Mouse (Mus musculus): ENCODE results near the gene Ndufa4.
A peak's percentile ranks its signal among the peaks of the same experiment; 100 is the strongest.
"Not testable (repeated sequence)": the region's sequence is repeated elsewhere in the genome, so short reads cannot be mapped to it uniquely, and the experiment has no call there.

Gene Ndufa4

DNA sequence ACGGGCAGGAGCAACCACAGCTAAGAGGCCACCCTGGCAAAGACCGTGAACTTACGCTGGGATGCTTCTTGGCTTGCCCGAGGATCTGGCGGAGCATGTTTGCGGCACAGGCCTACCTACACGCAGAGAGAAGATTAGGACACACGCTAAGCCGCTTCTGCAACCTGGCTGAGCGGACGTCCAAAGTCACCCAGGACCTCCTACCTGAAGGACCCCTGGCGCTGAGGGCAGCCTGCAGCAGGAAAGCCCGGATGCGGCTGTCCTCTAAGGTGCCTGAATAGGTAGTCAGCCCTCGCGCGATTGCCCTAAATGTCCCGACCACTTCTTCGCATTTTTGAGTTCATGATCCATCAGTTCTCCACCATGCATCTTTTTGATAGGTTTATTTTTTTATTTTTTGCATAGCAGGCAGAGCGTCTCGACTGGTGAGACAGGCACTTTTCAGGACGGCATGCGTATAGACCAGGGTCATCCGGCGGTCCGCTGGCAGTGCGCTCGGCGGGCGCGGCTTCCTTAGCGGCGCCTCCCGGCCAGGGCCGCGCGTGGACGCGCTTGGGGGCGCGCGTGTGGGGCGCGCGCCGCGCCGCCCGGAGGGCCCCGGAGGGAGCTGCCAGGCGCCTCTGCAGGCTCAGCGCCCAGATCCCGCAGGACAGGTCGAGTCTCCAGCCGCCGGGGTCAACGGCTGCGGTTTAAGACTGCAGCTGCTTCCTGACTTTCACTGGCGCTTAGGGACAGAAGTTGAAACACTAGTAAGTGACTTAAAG lies at the start of gene Ndufa4, which contains the start of gene Phf14:
Ndufa4 (minus strand) TSS at position 229 of the 764 bp plus-strand sequence.
Phf14 (plus strand) TSS at position 541 of the 764 bp plus-strand sequence.
- DNase-seq: peak; percentile 95 to 96

GRCm38 (mm10) chr6:11948100-11948499 lies 40.8 kb upstream of the Ndufa4 start:
- no peak for DNase-seq

DNA sequence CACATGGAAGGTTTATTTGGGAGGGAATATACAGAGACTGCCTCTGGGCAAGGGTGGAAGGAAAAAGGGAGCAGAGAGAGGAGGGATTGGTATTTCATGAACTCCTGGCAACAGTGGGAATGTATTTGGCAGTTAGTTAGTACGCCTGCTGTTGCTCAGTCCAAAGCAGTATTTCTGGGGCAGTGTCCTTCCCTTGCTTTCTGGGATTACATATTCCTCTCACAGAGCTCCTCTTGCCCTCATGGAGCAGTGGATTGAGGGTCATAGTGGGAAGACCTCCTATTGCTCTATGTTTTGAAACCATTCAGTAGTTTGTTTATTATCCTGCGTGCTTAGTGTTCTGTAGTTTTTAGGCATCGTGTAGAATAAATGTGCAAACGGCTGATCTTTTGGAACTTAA lies 34.8 kb upstream of the Ndufa4 start:
- DNase-seq: peak in 1 of 2 experiments; percentile 15

GRCm38 (mm10) chr6:11940895-11941294 lies 33.6 kb upstream of the Ndufa4 start:
- DNase-seq: no peak

DNA sequence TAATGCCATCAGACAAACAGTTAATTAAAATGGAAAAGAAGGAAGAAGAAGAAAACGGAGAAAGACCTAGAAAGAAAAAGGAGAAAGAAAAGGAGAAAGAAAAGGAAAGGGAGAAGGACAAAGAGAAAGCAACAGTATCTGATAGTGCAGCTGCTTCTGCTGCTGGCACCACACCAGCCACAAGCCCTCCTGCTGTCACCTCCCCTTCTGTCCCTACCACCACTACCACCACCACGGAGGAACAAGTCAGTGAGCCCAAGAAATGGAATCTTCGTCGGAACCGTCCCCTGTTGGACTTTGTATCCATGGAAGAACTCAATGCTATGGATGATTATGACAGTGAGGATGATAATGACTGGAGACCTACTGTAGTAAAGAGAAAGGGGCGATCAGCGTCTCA lies 26.1 kb upstream of the Ndufa4 start:
- peak in 1 of 2 experiments; percentile 26 for DNase-seq

- DNase-seq: peak in 1 of 2 experiments; percentile 18
Measured at GRCm38 (mm10) chr6:11927485-11927884, 20.2 kb upstream of the Ndufa4 start.

DNA sequence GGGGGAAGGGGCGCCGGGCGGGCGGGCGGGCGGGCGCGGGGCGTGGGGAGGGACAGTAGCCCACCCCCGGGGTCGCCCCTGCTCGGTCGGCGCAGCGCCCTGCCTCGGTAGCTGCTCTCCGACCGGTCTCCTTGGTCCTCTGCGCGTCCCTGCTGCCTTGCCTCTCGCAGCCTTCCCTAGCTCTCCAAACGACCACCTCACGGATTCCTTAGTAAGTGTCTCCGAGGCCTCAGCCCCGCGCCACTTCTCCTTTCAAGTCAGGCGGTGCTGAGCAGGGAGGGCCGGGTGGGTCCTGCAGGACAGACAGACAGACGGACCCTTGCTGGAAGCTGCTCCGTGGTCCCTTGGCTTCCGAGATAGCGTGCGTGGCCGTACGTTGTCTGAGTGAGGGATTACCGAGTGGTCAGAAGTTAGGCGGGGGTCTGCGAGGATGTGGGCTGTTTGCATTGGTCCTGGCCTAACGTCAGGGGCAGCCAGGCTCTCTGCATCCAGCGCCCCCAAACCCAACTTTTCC lies 18.8 kb upstream of the Ndufa4 start:
- DNase-seq: peak; percentile 51 to 52

GRCm38 (mm10) chr6:11925496-11926041 lies 18.3 kb upstream of the Ndufa4 start:
- DNase-seq: peak; percentile 84 to 91

GRCm38 (mm10) chr6:11908170-11908569 lies 873 bp upstream of the Ndufa4 start:
- peak in 1 of 2 experiments; percentile 22 for DNase-seq

GRCm38 (mm10) chr6:11906890-11907268 lies 418 bp downstream of the Ndufa4 start:
- DNase-seq: no peak

- no peak for DNase-seq
Measured at GRCm38 (mm10) chr6:11900809-11901310, 6.4 kb downstream of the Ndufa4 start.

DNA sequence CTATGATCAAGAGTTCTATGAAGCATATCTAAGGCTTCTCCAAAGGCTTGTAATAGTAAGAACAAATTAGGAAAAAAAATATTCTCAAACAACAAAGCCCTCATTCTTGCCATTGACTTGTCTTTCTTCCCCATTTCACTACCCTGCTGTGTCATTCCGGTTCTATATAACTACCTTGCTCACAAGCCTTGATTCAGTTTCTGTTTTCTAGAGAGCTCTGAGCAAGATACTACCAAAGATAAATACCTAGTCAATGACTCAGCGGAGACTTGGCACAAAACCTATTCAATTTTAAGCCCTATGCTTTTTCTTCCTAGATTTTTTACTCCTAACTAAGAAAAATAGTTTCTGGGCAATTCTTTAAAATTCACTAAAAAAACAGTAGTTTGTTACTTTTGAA lies 31.9 kb downstream of the Ndufa4 start:
- DNase-seq: not testable (repeated sequence)
